26 mouse cellular contexts compared by ENCODE assay signal in genomic region chr14:32091704-32092103, GRCm38 (mm10). TPM values are rescaled to one million over a fixed set of nuclear protein-coding genes. Genes with fewer than 3 reads are reported as not detected.
DNase-seq lines count a peak whose midpoint lies in the region; ATAC-seq and TF ChIP-seq lines count a peak whose summit lies in the region.
"Had no signal": no experiment of that assay in that cellular context is flagged by ENCODE, and none has a peak within 500 bp of the region (broad histone marks: within the 10 kb centered on the region; RNA-seq: fewer than 3 reads in every experiment).

No protein-coding gene starts in this region.

- H3K27me3 ChIP-seq in kidney, embryonic 15.5 days = no peaks in the 10 kb centered on the region
- H3K27me3 ChIP-seq in embryonic facial prominence, embryonic 12.5 days = no peaks in the 10 kb centered on the region
- no peaks in the 10 kb centered on the region for H3K27me3 ChIP-seq in forebrain, embryonic 16.5 days (replicated peaks; ENCODE audit: control insufficient read depth, insufficient read depth, low read length)
- H3K27me3 ChIP-seq in lung, postnatal 0 days (replicated peaks; ENCODE audit: insufficient read depth, low read length) = no peaks in the 10 kb centered on the region
- H3K27me3 ChIP-seq: embryonic facial prominence, embryonic 15.5 days; hindbrain, embryonic 15.5 days; Patski had no signal

- in situ Hi-C loops in ES-E14 (cut with MboI; ENCODE audit: low sequenced_read_pairs in 2 of 2, unreplicated experiment in 2 of 2) = no loop called here

- 55% methylated on average over 4 of the region's 4 CpGs for WGBS in kidney, embryonic 15.5 days
- 52% methylated on average over 4 of the region's 4 CpGs for WGBS in embryonic facial prominence, embryonic 12.5 days
- WGBS in forebrain, embryonic 16.5 days = 89% methylated on average over 4 of the region's 4 CpGs
- WGBS in lung, postnatal 0 days = 81% methylated on average over 4 of the region's 4 CpGs

- H3K9me3 ChIP-seq in kidney, embryonic 15.5 days (replicated peaks) = no peaks in the 10 kb centered on the region
- H3K9me3 ChIP-seq in ES-E14 (ENCODE audit: control insufficient read depth, insufficient read depth, low read depth, low read length) = no peaks in the 10 kb centered on the region
- no peaks in the 10 kb centered on the region for H3K9me3 ChIP-seq in embryonic facial prominence, embryonic 12.5 days
- no peaks in the 10 kb centered on the region for H3K9me3 ChIP-seq in forebrain, embryonic 16.5 days (ENCODE audit: control insufficient read depth, low read length)
- H3K9me3 ChIP-seq in lung, postnatal 0 days (ENCODE audit: low read length) = no peaks in the 10 kb centered on the region
- H3K9me3 ChIP-seq: embryonic facial prominence, embryonic 15.5 days; forebrain, embryonic 10.5 days; heart, embryonic 10.5 days; hindbrain, embryonic 10.5 days; hindbrain, embryonic 15.5 days had no signal

- H3K36me3 ChIP-seq in kidney, embryonic 15.5 days = peaks cover 42% of the 10 kb centered on the region
- peaks cover 47% of the 10 kb centered on the region for H3K36me3 ChIP-seq in ES-E14 (ENCODE audit: control insufficient read depth, insufficient read depth, low read length, poor library complexity, severe bottlenecking)
- peaks cover 9% of the 10 kb centered on the region for H3K36me3 ChIP-seq in embryonic facial prominence, embryonic 12.5 days
- peaks cover 6% of the 10 kb centered on the region; the same call in 1 of the 2 replicates for H3K36me3 ChIP-seq in forebrain, embryonic 16.5 days (ENCODE audit: control insufficient read depth, insufficient read depth)
- peaks cover 17% of the 10 kb centered on the region for H3K36me3 ChIP-seq in lung, postnatal 0 days (ENCODE audit: insufficient read depth, low read length)

- H3K4me2 ChIP-seq in kidney, embryonic 15.5 days = no peak overlapping the region; the same call in 1 of the 2 replicates
- H3K4me2 ChIP-seq in embryonic facial prominence, embryonic 12.5 days (replicated peaks) = 0 out of 2 replicates have a peak overlapping the region, but pooled peaks have one; percentile 3
- H3K4me2 ChIP-seq in forebrain, embryonic 16.5 days (ENCODE audit: low read length) = no peak overlapping the region
- no peak overlapping the region for H3K4me2 ChIP-seq in lung, postnatal 0 days (replicated peaks; ENCODE audit: low read depth, low read length)
- H3K4me2 ChIP-seq: embryonic facial prominence, embryonic 15.5 days; hindbrain, embryonic 15.5 days had no signal

- peaks cover 38% of the 10 kb centered on the region for H3K4me1 ChIP-seq in kidney, embryonic 15.5 days
- peaks cover 2 to 4% of the 10 kb centered on the region in 2 experiments; a peak in 1 of 4 replicates for H3K4me1 ChIP-seq in ES-E14 (ENCODE audit: control insufficient read depth in 2 of 2, insufficient read depth in 2 of 2, low read length in 2 of 2, poor library complexity in 1 of 2)
- peaks cover 11% of the 10 kb centered on the region for H3K4me1 ChIP-seq in embryonic facial prominence, embryonic 12.5 days
- peaks cover 3% of the 10 kb centered on the region for H3K4me1 ChIP-seq in forebrain, embryonic 16.5 days (replicated peaks; ENCODE audit: control insufficient read depth, insufficient read depth, low read length)
- no peaks in the 10 kb centered on the region for H3K4me1 ChIP-seq in lung, postnatal 0 days (ENCODE audit: insufficient read depth, low read depth, low read length)

- DNase-seq in kidney, postnatal 14 days = no peak
- no peak for DNase-seq in ES-E14 (ENCODE audit: low read depth, low spot score)
- no peak for DNase-seq in lung, postnatal 0 days (ENCODE audit: low spot score)
- DNase-seq: adrenal gland, postnatal 14 days; cerebellum, adult 11-12 months; cerebellum, adult 9-10 months; cerebellum, postnatal 25 days; gastrocnemius, postnatal 10 days had no signal

- H3K27ac ChIP-seq in kidney, embryonic 15.5 days = peak overlapping the region; percentile 76
- H3K27ac ChIP-seq in ES-E14 (ENCODE audit: insufficient read depth, low read depth, low read length, poor library complexity, severe bottlenecking) = no peak overlapping the region
- no peak overlapping the region for H3K27ac ChIP-seq in embryonic facial prominence, embryonic 12.5 days
- no peak overlapping the region for H3K27ac ChIP-seq in forebrain, embryonic 16.5 days (ENCODE audit: low read length)
- no peak overlapping the region for H3K27ac ChIP-seq in lung, postnatal 0 days (ENCODE audit: low read length)
- H3K27ac ChIP-seq: embryonic facial prominence, embryonic 15.5 days; forebrain, embryonic 10.5 days; heart, embryonic 10.5 days; hindbrain, embryonic 10.5 days; hindbrain, embryonic 15.5 days had no signal

- no peak overlapping the region for H3K4me3 ChIP-seq in kidney, embryonic 15.5 days (replicated peaks)
- no peak overlapping the region for H3K4me3 ChIP-seq in ES-E14 (ENCODE audit: insufficient read depth in 1 of 2, low read depth in 1 of 2, low read length in 2 of 2, poor library complexity in 1 of 2, severe bottlenecking in 1 of 2)
- H3K4me3 ChIP-seq in embryonic facial prominence, embryonic 12.5 days = no peak overlapping the region
- H3K4me3 ChIP-seq in forebrain, embryonic 16.5 days (replicated peaks; ENCODE audit: low read length) = no peak overlapping the region
- H3K4me3 ChIP-seq in lung, postnatal 0 days (ENCODE audit: low read depth, low read length) = no peak overlapping the region
- H3K4me3 ChIP-seq: embryonic facial prominence, embryonic 15.5 days; erythroblast, embryonic 14.5 days; forebrain, embryonic 10.5 days; heart, embryonic 10.5 days; hindbrain, embryonic 10.5 days; hindbrain, embryonic 15.5 days had no signal

- TF ChIP-seq CTCF in lung, postnatal 0 days (IDR thresholded peaks at IDR 0.05) = no peak

- ATAC-seq in kidney, embryonic 15.5 days (replicated peaks; ENCODE audit: low FRiP score) = no peak
- ATAC-seq in embryonic facial prominence, embryonic 12.5 days (ENCODE audit: insufficient number of reproducible peaks, insufficient read depth, low FRiP score, low TSS enrichment) = no peak
- ATAC-seq in forebrain, embryonic 16.5 days = no peak
- no peak for ATAC-seq in lung, postnatal 0 days
- ATAC-seq: activated CD4-positive, CD25-positive, alpha-beta regulatory T cell, adult 4 months; forebrain, embryonic 14.5 days; Patski had no signal

- H3K9ac ChIP-seq in kidney, embryonic 15.5 days = no peak overlapping the region
- no peak overlapping the region for H3K9ac ChIP-seq in ES-E14 (ENCODE audit: insufficient read depth, low read depth, low read length, poor library complexity, severe bottlenecking)
- no peak overlapping the region for H3K9ac ChIP-seq in embryonic facial prominence, embryonic 12.5 days
- H3K9ac ChIP-seq in forebrain, embryonic 16.5 days (replicated peaks; ENCODE audit: low read depth, low read length) = no peak overlapping the region
- no peak overlapping the region for H3K9ac ChIP-seq in lung, postnatal 0 days (replicated peaks; ENCODE audit: low read depth)
- H3K9ac ChIP-seq: embryonic facial prominence, embryonic 15.5 days; hindbrain, embryonic 15.5 days had no signal

- TF ChIP-seq EP300 in lung, postnatal 0 days (IDR thresholded peaks at IDR 0.05) = no peak

TF ChIP-seq in ES-E14, 5 proteins besides CTCF, POLR2A, EP300 and RAD21:
- TF ChIP-seq MAFK (IDR thresholded peaks at IDR 0.05; ENCODE audit: insufficient read depth, low read depth, low read length) (peak; percentile 90), ZC3H11A (IDR thresholded peaks at IDR 0.05; ENCODE audit: borderline replicate concordance, low read depth, low read length) (no peak), HCFC1 (IDR thresholded peaks at IDR 0.05; ENCODE audit: borderline replicate concordance, insufficient read depth, low read length) (no peak), CHD2 (IDR thresholded peaks at IDR 0.05; ENCODE audit: low read depth, low read length) (no peak)
TF ChIP-seq in ES-E14: peak in this region for 1.

RNA-seq across cellular contexts. Expression of gene Dph3, which starts 6.2 kb away (rescaled TPM):
- 92.9 and 109 TPM in 2 replicates for polyA plus RNA-seq in kidney, embryonic 15.5 days (2015; fragmentation: Nextera tagmentation; extraction: Ambion mirVana)
- 52.4 and 75.8 TPM in 2 replicates for total RNA-seq in ES-E14 (2012; rRNA removed)
- polyA plus RNA-seq in embryonic facial prominence, embryonic 12.5 days (2016; fragmentation: Nextera tagmentation; extraction: Ambion mirVana) = 76.0 and 77.9 TPM in 2 replicates
- polyA plus RNA-seq in forebrain, embryonic 16.5 days (2015; fragmentation: Nextera tagmentation; extraction: Ambion mirVana) = 71.8 and 74.8 TPM in 2 replicates
- 70.5 and 81.6 TPM in 2 replicates for polyA plus RNA-seq in lung, postnatal 0 days (2015; fragmentation: Nextera tagmentation; extraction: Ambion mirVana)

RNA-seq across cellular contexts. Expression of gene Oxnad1, which starts 6.5 kb away (rescaled TPM):
- 38.7 and 42.2 TPM in 2 replicates for polyA plus RNA-seq in kidney, embryonic 15.5 days (2015; fragmentation: Nextera tagmentation; extraction: Ambion mirVana)
- 44.0 and 45.7 TPM in 2 replicates for total RNA-seq in ES-E14 (2012; rRNA removed)
- polyA plus RNA-seq in embryonic facial prominence, embryonic 12.5 days (2016; fragmentation: Nextera tagmentation; extraction: Ambion mirVana) = 13.9 and 16.0 TPM in 2 replicates
- polyA plus RNA-seq in forebrain, embryonic 16.5 days (2015; fragmentation: Nextera tagmentation; extraction: Ambion mirVana) = 22.6 and 24.3 TPM in 2 replicates
- 9.1 and 12.1 TPM in 2 replicates for polyA plus RNA-seq in lung, postnatal 0 days (2015; fragmentation: Nextera tagmentation; extraction: Ambion mirVana)

RNA-seq across cellular contexts. Expression of gene Msmb, which starts 50.1 kb away (rescaled TPM):
- polyA plus RNA-seq in kidney, embryonic 15.5 days (2015; fragmentation: Nextera tagmentation; extraction: Ambion mirVana) = not detected in 2 replicates
- not detected in 2 replicates for total RNA-seq in ES-E14 (2012; rRNA removed)
- polyA plus RNA-seq in embryonic facial prominence, embryonic 12.5 days (2016; fragmentation: Nextera tagmentation; extraction: Ambion mirVana) = not detected in 2 replicates
- polyA plus RNA-seq in forebrain, embryonic 16.5 days (2015; fragmentation: Nextera tagmentation; extraction: Ambion mirVana) = not detected in 2 replicates
- polyA plus RNA-seq in lung, postnatal 0 days (2015; fragmentation: Nextera tagmentation; extraction: Ambion mirVana) = not detected in 2 replicates
- total RNA-seq: adrenal gland, adult 18-20 months; adrenal gland, postnatal 14 days; gastrocnemius, postnatal 10 days; gastrocnemius, postnatal 4 days; heart, adult 18-20 months; heart, postnatal 25 days had no signal
- polyA plus RNA-seq: cortical plate, adult 2 months; embryonic facial prominence, embryonic 15.5 days; erythroblast, embryonic 14.5 days; forebrain, embryonic 10.5 days; forebrain, embryonic 14.5 days; heart, embryonic 10.5 days; heart, embryonic 16.5 days; hindbrain, embryonic 10.5 days; hindbrain, embryonic 15.5 days; Patski had no signal
